Mouse (Mus musculus) adrenal gland (tissue): ENCODE results near the gene Alx3.

ENCODE experiments used
- intact Hi-C: fragments of 180-260 bp; cut with DNase I; formaldehyde crosslinking; loops from one replicate; pipeline ENCODE4 v1.15.1; 2025

The Alx3 gene

GRCm38 (mm10) chr3:107582875-107583767, 11.7 kb upstream of the Alx3 start:
- intact Hi-C loops = no loop called here

GRCm38 (mm10) chr3:107583893-107584292, 10.9 kb upstream of the Alx3 start:
- intact Hi-C loops = no loop called here

- intact Hi-C loops = no loop called here
Measured at GRCm38 (mm10) chr3:107586504-107586903, 8.3 kb upstream of the Alx3 start.

- intact Hi-C loops = no loop called here
Measured at GRCm38 (mm10) chr3:107591612-107592011, 3.2 kb upstream of the Alx3 start.

GRCm38 (mm10) chr3:107593632-107594031, 1.2 kb upstream of the Alx3 start:
- intact Hi-C loops = no loop called here

- intact Hi-C loops = no loop called here
Measured at GRCm38 (mm10) chr3:107595264-107595937, 570 bp downstream of the Alx3 start.

- intact Hi-C loops = no loop called here
Measured at GRCm38 (mm10) chr3:107595938-107596461, 1.2 kb downstream of the Alx3 start.

GRCm38 (mm10) chr3:107596559-107596958, 1.7 kb downstream of the Alx3 start:
- intact Hi-C loops = no loop called here

- intact Hi-C loops = no loop called here
Measured at GRCm38 (mm10) chr3:107597134-107597533, 2.3 kb downstream of the Alx3 start.

- intact Hi-C loops = no loop called here
Measured at GRCm38 (mm10) chr3:107597586-107598389, 3.0 kb downstream of the Alx3 start.

- intact Hi-C loops = no loop called here
Measured at GRCm38 (mm10) chr3:107600127-107600526, 5.3 kb downstream of the Alx3 start.

GRCm38 (mm10) chr3:107605304-107605703, 10.5 kb downstream of the Alx3 start:
- intact Hi-C loops = no loop called here

- intact Hi-C loops = no loop called here
Measured at GRCm38 (mm10) chr3:107607221-107607620, 12.4 kb downstream of the Alx3 start.

GRCm38 (mm10) chr3:107608808-107609207, 14.0 kb downstream of the Alx3 start:
- intact Hi-C loops = no loop called here

GRCm38 (mm10) chr3:107609376-107609775, 14.5 kb downstream of the Alx3 start:
- intact Hi-C loops = no loop called here

- intact Hi-C loops = loop anchor here (5.0 kb wide), 1 partner anchor 49 kb away; no protein-coding TSS in a partner anchor
Measured at GRCm38 (mm10) chr3:107611394-107611793, 16.6 kb downstream of the Alx3 start.

- intact Hi-C loops = loop anchor here (5.0 kb wide), 1 partner anchor 51 kb away; no protein-coding TSS in a partner anchor
Measured at GRCm38 (mm10) chr3:107612902-107613525, 18.2 kb downstream of the Alx3 start.

- intact Hi-C loops = no loop called here
Measured at GRCm38 (mm10) chr3:107617800-107618199, 23.0 kb downstream of the Alx3 start.

GRCm38 (mm10) chr3:107619911-107620310, 25.1 kb downstream of the Alx3 start:
- intact Hi-C loops = no loop called here

GRCm38 (mm10) chr3:107621286-107622075, 26.6 kb downstream of the Alx3 start:
- intact Hi-C loops = no loop called here
